In the genomic region with DNA sequence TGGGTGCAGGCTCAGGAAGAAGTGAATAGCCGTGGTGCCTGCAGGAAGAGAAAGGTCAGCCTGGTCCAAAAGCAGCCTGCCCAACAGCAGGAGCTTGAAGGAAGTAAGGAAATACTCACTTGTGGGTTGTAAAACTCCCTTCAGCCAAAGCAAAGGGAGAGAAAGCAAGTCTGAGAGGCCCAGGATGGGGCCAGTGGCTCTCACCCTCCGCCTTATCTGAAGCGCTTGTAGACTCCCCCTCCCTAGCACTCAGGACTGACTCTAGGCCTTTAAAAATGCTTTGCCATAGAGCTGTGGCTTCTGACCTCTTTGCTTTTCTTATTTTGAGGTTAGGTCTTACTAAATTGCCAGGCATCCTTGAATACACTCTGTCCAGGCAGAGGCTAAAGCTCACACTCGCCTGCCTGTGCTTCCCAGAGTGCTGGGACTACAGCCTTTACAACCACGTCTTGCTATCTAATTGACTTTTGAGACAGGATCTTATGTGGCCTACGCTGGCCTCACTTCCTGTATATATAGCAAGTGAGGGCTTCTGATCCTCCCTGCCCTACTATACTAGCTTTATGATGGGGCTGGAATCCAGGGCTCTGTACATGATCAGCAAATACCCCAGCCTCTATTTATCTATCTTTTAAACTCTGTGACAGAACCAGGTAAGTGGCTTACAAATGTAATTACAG, we compare ENCODE assay signal across 16 mouse cellular contexts. TPM values are rescaled to one million over a fixed set of nuclear protein-coding genes. Genes with fewer than 3 reads are reported as not detected.
DNase-seq lines count a peak whose midpoint lies in the region; ATAC-seq and TF ChIP-seq lines count a peak whose summit lies in the region.
"Had no signal": no experiment of that assay in that cellular context is flagged by ENCODE, and none has a peak within 500 bp of the region (broad histone marks: within the 10 kb centered on the region; RNA-seq: fewer than 3 reads in every experiment).

No protein-coding gene starts in this region.

- no peaks in the 10 kb centered on the region for H3K9me3 ChIP-seq in heart, embryonic 15.5 days (replicated peaks)
- no peaks in the 10 kb centered on the region for H3K9me3 ChIP-seq in MEL (replicated peaks; ENCODE audit: insufficient read depth, low read length)
- no peaks in the 10 kb centered on the region for H3K9me3 ChIP-seq in liver, embryonic 13.5 days (replicated peaks)
- H3K9me3 ChIP-seq: midbrain, embryonic 10.5 days; neural tube, embryonic 13.5 days had no signal

- intact Hi-C loops in heart, postnatal 25 days (cut with DNase I), result no loop called here

- TF ChIP-seq CTCF in MEL (IDR thresholded peaks at IDR 0.05 in 2 of 3, conservative IDR thresholded peaks at IDR 0.05 in 1 of 3; ENCODE audit: control insufficient read depth in 1 of 3, insufficient read depth in 1 of 3, low read depth in 2 of 3, low read length in 3 of 3, poor library complexity in 1 of 3, severe bottlenecking in 1 of 3), result no peak

- TF ChIP-seq EP300 in MEL (IDR thresholded peaks at IDR 0.05; ENCODE audit: low read depth in 1 of 2, low read length in 2 of 2), result no peak

- peak overlapping the region; percentile 62 for H3K27ac ChIP-seq in heart, embryonic 15.5 days
- H3K27ac ChIP-seq in MEL (ENCODE audit: control insufficient read depth, low read depth, low read length), result peak overlapping the region; percentile 55
- peak overlapping the region; percentile 84 for H3K27ac ChIP-seq in liver, embryonic 13.5 days
- H3K27ac ChIP-seq: hindbrain, postnatal 0 days; midbrain, embryonic 10.5 days; neural tube, embryonic 13.5 days had no signal

- no peak for TF ChIP-seq RAD21 in MEL (IDR thresholded peaks at IDR 0.05; ENCODE audit: low read depth, low read length)

- 31% methylated on average over 6 of the region's 6 CpGs for WGBS in heart, embryonic 15.5 days
- 26% methylated on average over 6 of the region's 6 CpGs for WGBS in liver, embryonic 13.5 days (ENCODE audit: insufficient replicate concordance)

- H3K4me3 ChIP-seq in heart, embryonic 15.5 days, result no peak overlapping the region
- H3K4me3 ChIP-seq in MEL (ENCODE audit: control insufficient read depth in 1 of 2, insufficient read depth in 1 of 2, low read depth in 2 of 2, low read length in 2 of 2), result peak overlapping the region in 1 of 2 experiments; percentile 17; a peak in 1 of 4 replicates
- H3K4me3 ChIP-seq in liver, embryonic 13.5 days (replicated peaks), result peak overlapping the region; percentile 27; the same call in 1 of the 2 replicates
- H3K4me3 ChIP-seq: midbrain, embryonic 10.5 days; neural tube, embryonic 13.5 days had no signal

- DNase-seq in heart, postnatal 25 days (ENCODE audit: low spot score), result no peak
- no peak for DNase-seq in MEL (ENCODE audit: low read depth, low spot score)
- peak; percentile 49 for DNase-seq in c-Kit-positive CD71-positive TER-119-positive erythroid progenitor cells, embryonic 14.5 days (ENCODE audit: low spot score)
- DNase-seq in liver, embryonic 13.5 days, result peak; percentile 26
- no peak for DNase-seq in gastrocnemius, adult 18-20 months (ENCODE audit: low spot score)
- DNase-seq in adipocyte (ENCODE audit: low spot score), result no peak
- DNase-seq: adrenal gland, adult 8-10 months; cerebellum, adult 2 months; heart, postnatal 14 days; lung, adult 18-20 months; right cerebral cortex, postnatal 14 days; thymus, postnatal 36 days had no signal

- 0 out of 2 replicates have a peak overlapping the region, but pooled peaks have one; percentile 6 for H3K4me2 ChIP-seq in heart, embryonic 15.5 days
- H3K4me2 ChIP-seq in liver, embryonic 13.5 days, result peak overlapping the region; percentile 56
- H3K4me2 ChIP-seq: neural tube, embryonic 13.5 days had no signal

- no peaks in the 10 kb centered on the region for H3K27me3 ChIP-seq in heart, embryonic 15.5 days
- no peaks in the 10 kb centered on the region for H3K27me3 ChIP-seq in MEL (ENCODE audit: control insufficient read depth in 1 of 2, insufficient read depth in 2 of 2, low read length in 2 of 2)
- H3K27me3 ChIP-seq in liver, embryonic 13.5 days, result no peaks in the 10 kb centered on the region
- H3K27me3 ChIP-seq: neural tube, embryonic 13.5 days had no signal

- H3K9ac ChIP-seq in heart, embryonic 15.5 days, result no peak overlapping the region
- peak overlapping the region; percentile 31 for H3K9ac ChIP-seq in MEL (ENCODE audit: control insufficient read depth, low read depth, low read length, poor library complexity, severe bottlenecking)
- peak overlapping the region; percentile 64 for H3K9ac ChIP-seq in liver, embryonic 13.5 days
- H3K9ac ChIP-seq: neural tube, embryonic 13.5 days had no signal

- H3K4me1 ChIP-seq in heart, embryonic 15.5 days (replicated peaks), result peaks cover 12% of the 10 kb centered on the region
- peaks cover 20 to 24% of the 10 kb centered on the region in 2 experiments for H3K4me1 ChIP-seq in MEL (ENCODE audit: control insufficient read depth in 1 of 2, insufficient read depth in 2 of 2, low read length in 2 of 2)
- peaks cover 42% of the 10 kb centered on the region for H3K4me1 ChIP-seq in liver, embryonic 13.5 days (replicated peaks)
- H3K4me1 ChIP-seq: midbrain, embryonic 10.5 days; neural tube, embryonic 13.5 days had no signal

- ATAC-seq in heart, embryonic 15.5 days (replicated peaks; ENCODE audit: insufficient number of reproducible peaks, insufficient read depth, low FRiP score, low read depth), result no peak
- peak; percentile 84 for ATAC-seq in liver, embryonic 13.5 days (ENCODE audit: low read depth)
- ATAC-seq: hindbrain, postnatal 0 days had no signal

- TF ChIP-seq POLR2A in MEL (IDR thresholded peaks at IDR 0.05; ENCODE audit: control insufficient read depth in 1 of 2, insufficient read depth in 1 of 2, low read depth in 1 of 2, low read length in 2 of 2, poor library complexity in 1 of 2), result no peak

- peaks cover 34% of the 10 kb centered on the region for H3K79me2 ChIP-seq in MEL (ENCODE audit: control insufficient read depth, insufficient read depth, low read length, poor library complexity)

- H3K36me3 ChIP-seq in heart, embryonic 15.5 days, result peaks cover 80% of the 10 kb centered on the region
- peaks cover 39 to 71% of the 10 kb centered on the region in 2 experiments for H3K36me3 ChIP-seq in MEL (ENCODE audit: control insufficient read depth in 1 of 2, insufficient read depth in 2 of 2, low read length in 2 of 2)
- H3K36me3 ChIP-seq in liver, embryonic 13.5 days, result peaks cover 97% of the 10 kb centered on the region

TF ChIP-seq in MEL, 35 proteins besides CTCF, POLR2A, EP300 and RAD21:
- TF ChIP-seq POLR2AphosphoS2 (IDR thresholded peaks at IDR 0.05; ENCODE audit: low read length) (no peak), SIN3A (IDR thresholded peaks at IDR 0.05; ENCODE audit: low read length) (0 out of 2 replicates have a peak, but pooled peaks have one; percentile 10)

RNA-seq across cellular contexts. Expression of a gene that starts 8.6 kb away (rescaled TPM):
- polyA plus RNA-seq in heart, embryonic 15.5 days (2015; fragmentation: Nextera tagmentation; extraction: Ambion mirVana), result 13.8 and 17.8 TPM in 2 replicates
- total RNA-seq in heart, postnatal 25 days (2021), result 10 to 100 TPM; 10.0 to 12.6 TPM
- total RNA-seq in MEL (2012; rRNA removed), result 34.4 and 39.5 TPM in 2 replicates
- 10 to 100 TPM; 37.1 to 54.0 TPM for polyA plus RNA-seq in MEL (2012; ENCODE audit: insufficient read depth in 1 of 2, insufficient read length in 2 of 2, low read depth in 1 of 2, low replicate concordance in 2 of 2, missing spikeins in 1 of 2)
- polyA plus RNA-seq in liver, embryonic 13.5 days (2015; fragmentation: Nextera tagmentation; extraction: Ambion mirVana), result 14.2 and 16.6 TPM in 2 replicates
- 1 to 10 TPM; 5.4 to 7.2 TPM for total RNA-seq in gastrocnemius, adult 18-20 months (2021)

RNA-seq across cellular contexts. Expression of a gene that starts 18.4 kb away (rescaled TPM):
- polyA plus RNA-seq in heart, embryonic 15.5 days (2015; fragmentation: Nextera tagmentation; extraction: Ambion mirVana), result 18.2 and 24.7 TPM in 2 replicates
- 10 to 100 TPM; 46.6 to 47.6 TPM for total RNA-seq in heart, postnatal 25 days (2021)
- total RNA-seq in MEL (2012; rRNA removed), result 14.2 and 16.5 TPM in 2 replicates
- 10 to 100 TPM in 1 of 2 experiments, not detected in 1; 35.5 TPM for polyA plus RNA-seq in MEL (2012; ENCODE audit: insufficient read depth in 1 of 2, insufficient read length in 2 of 2, low read depth in 1 of 2, low replicate concordance in 2 of 2, missing spikeins in 1 of 2)
- 4.0 and 4.6 TPM in 2 replicates for polyA plus RNA-seq in liver, embryonic 13.5 days (2015; fragmentation: Nextera tagmentation; extraction: Ambion mirVana)
- total RNA-seq in gastrocnemius, adult 18-20 months (2021), result 10 to 100 TPM; 27.3 to 36.0 TPM

RNA-seq across cellular contexts. Expression of a gene that starts 23.0 kb away (rescaled TPM):
- polyA plus RNA-seq in heart, embryonic 15.5 days (2015; fragmentation: Nextera tagmentation; extraction: Ambion mirVana), result 159 and 218 TPM in 2 replicates
- total RNA-seq in heart, postnatal 25 days (2021), result 100 to 1,000 TPM; 120 to 126 TPM
- 154 and 164 TPM in 2 replicates for total RNA-seq in MEL (2012; rRNA removed)
- polyA plus RNA-seq in MEL (2012; ENCODE audit: insufficient read depth in 1 of 2, insufficient read length in 2 of 2, low read depth in 1 of 2, low replicate concordance in 2 of 2, missing spikeins in 1 of 2), result 100 to 1,000 TPM in 1 of 2 experiments, not detected in 1; 136 TPM
- 133 and 150 TPM in 2 replicates for polyA plus RNA-seq in liver, embryonic 13.5 days (2015; fragmentation: Nextera tagmentation; extraction: Ambion mirVana)
- 100 to 1,000 TPM; 126 to 132 TPM for total RNA-seq in gastrocnemius, adult 18-20 months (2021)

RNA-seq across cellular contexts. Expression of a gene that starts 31.0 kb away (rescaled TPM):
- polyA plus RNA-seq in heart, embryonic 15.5 days (2015; fragmentation: Nextera tagmentation; extraction: Ambion mirVana), result 19.0 and 23.9 TPM in 2 replicates
- 1 to 10 TPM; 6.0 to 7.4 TPM for total RNA-seq in heart, postnatal 25 days (2021)
- 0.49 and 0.69 TPM in 2 replicates for total RNA-seq in MEL (2012; rRNA removed)
- polyA plus RNA-seq in MEL (2012; ENCODE audit: insufficient read depth in 1 of 2, insufficient read length in 2 of 2, low read depth in 1 of 2, low replicate concordance in 2 of 2, missing spikeins in 1 of 2), result 1 to 10 TPM in 1 of 2 experiments, not detected in 1; 1.8 TPM
- polyA plus RNA-seq in liver, embryonic 13.5 days (2015; fragmentation: Nextera tagmentation; extraction: Ambion mirVana), result 6.5 and 7.3 TPM in 2 replicates
- total RNA-seq in gastrocnemius, adult 18-20 months (2021), result 1 to 10 TPM; 1.8 to 2.1 TPM

RNA-seq across cellular contexts. Expression of a gene that starts 51.7 kb away (rescaled TPM):
- 57.3 and 82.4 TPM in 2 replicates for polyA plus RNA-seq in heart, embryonic 15.5 days (2015; fragmentation: Nextera tagmentation; extraction: Ambion mirVana)
- total RNA-seq in heart, postnatal 25 days (2021), result 100 to 1,000 TPM in 1 of 2 experiments, 10 to 100 TPM in 1; 96.8 to 107 TPM
- 68.5 and 83.9 TPM in 2 replicates for total RNA-seq in MEL (2012; rRNA removed)
- polyA plus RNA-seq in MEL (2012; ENCODE audit: insufficient read depth in 1 of 2, insufficient read length in 2 of 2, low read depth in 1 of 2, low replicate concordance in 2 of 2, missing spikeins in 1 of 2), result 100 to 1,000 TPM; 121 to 263 TPM
- 30.2 and 38.4 TPM in 2 replicates for polyA plus RNA-seq in liver, embryonic 13.5 days (2015; fragmentation: Nextera tagmentation; extraction: Ambion mirVana)
- 10 to 100 TPM; 65.7 to 75.8 TPM for total RNA-seq in gastrocnemius, adult 18-20 months (2021)

Comparison
In these comparisons a context has a peak if more than half of its experiments do, and no peak if none do; other contexts are left out.
1. DNase-seq: peak in c-Kit-positive CD71-positive TER-119-positive erythroid progenitor cells, embryonic 14.5 days (single experiment) and liver, embryonic 13.5 days (single experiment); none in heart, postnatal 25 days (single experiment), MEL (single experiment), gastrocnemius, adult 18-20 months (single experiment) and adipocyte (single experiment).
2. Peak in every context shown above with its lines, with median percentiles within 50 percentile points of each other: H3K27ac ChIP-seq.